Mouse (Mus musculus): ENCODE data around the gene Yae1d1. TPM values are rescaled to one million over a fixed set of nuclear protein-coding genes. Genes with fewer than 3 reads are reported as not detected.
"Not testable (repeated sequence)": the region's sequence is repeated elsewhere in the genome, so short reads cannot be mapped to it uniquely, and the experiment has no call there.

Yae1d1 gene
- 10 to 100 TPM; 24.8 to 27.5 TPM for total RNA-seq (2021)
- long read RNA-seq, experiment 1, full-length matches to known transcripts = 35 of 39 reads
- long read RNA-seq, experiment 1, partial matches to known transcripts = 2 of 39 reads
- long read RNA-seq, experiment 1, other reads (novel, unspliced or antisense) = 2 of 39 reads
- long read RNA-seq, experiment 2, full-length matches to known transcripts = 32 of 38 reads
- long read RNA-seq, experiment 2, partial matches to known transcripts = 2 of 38 reads
- long read RNA-seq, experiment 2, other reads (novel, unspliced or antisense) = 4 of 38 reads

DNA sequence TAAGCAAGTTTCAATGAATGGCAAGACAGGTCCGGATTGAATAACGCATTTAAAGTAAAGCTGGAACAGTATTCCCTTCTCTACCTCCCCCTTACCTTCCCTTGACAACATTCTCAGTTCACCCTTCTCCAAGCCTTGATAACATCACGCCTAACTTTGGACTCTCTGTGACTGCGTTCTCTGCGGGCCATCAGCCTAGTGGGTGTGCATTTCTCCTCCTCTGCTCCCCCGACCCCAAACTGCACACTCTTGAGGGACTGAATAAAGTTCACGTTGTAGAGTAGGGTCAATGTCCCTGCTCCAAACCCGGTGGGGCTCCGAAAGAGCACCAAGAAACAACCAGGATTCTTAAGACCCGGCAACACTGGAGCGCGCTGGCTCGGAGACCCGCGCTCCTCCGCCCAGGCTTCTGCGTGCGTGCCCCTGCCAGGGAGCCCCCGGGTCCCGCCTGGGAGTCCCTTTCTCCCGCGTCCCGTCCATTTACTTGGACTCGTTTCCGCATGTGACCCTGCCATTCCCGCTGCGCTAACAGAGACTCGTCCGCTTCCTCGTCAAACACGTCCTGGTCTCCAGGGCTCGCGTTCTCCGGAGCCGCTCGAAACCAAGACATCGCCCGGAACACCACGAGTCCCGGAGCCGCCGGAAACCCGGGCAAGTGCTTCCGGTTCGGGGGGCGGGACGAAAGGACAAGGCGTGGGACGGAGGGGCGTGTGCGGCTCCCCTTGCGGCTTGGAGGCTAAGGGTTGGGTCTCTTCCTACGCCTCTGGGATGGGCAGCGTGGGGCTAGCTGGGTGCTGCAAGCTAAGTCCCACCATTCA, at the start of gene Yae1d1:
Gene Yae1d1 (minus strand): TSS at position 653 of the 818 bp plus-strand sequence.
- peak; percentile 93 to 95 for DNase-seq (ENCODE audit: low spot score in 2 of 2)

- no peak for DNase-seq (ENCODE audit: low spot score in 2 of 2)
Measured at GRCm38 (mm10) chr13:18038814-18039213, 45.7 kb upstream of the Yae1d1 start.

GRCm38 (mm10) chr13:18016604-18017003, 23.5 kb upstream of the Yae1d1 start:
- no peak for DNase-seq (ENCODE audit: low spot score in 2 of 2)

DNA sequence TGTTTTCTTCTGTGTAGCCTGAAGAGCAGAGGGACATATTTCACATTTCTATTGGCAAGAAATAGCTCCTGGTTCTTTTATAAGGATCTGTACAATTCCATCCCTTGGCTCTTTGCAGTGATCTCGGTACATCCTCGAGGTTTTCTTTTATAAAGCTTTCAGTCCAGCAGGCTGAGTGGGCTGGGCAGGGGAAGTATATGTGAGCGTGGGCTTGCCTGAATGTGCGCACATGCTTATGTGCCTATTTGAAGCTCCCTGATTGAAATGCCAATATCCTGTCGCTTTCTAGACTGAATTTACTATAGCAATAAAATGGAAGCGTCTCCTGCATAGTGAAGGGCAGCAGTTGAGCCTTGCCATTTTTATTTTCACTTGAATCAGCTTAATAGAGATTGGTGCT, 20.1 kb upstream of the Yae1d1 start:
- peak in 1 of 2 experiments; percentile 13 for DNase-seq (ENCODE audit: low spot score in 2 of 2)

DNA sequence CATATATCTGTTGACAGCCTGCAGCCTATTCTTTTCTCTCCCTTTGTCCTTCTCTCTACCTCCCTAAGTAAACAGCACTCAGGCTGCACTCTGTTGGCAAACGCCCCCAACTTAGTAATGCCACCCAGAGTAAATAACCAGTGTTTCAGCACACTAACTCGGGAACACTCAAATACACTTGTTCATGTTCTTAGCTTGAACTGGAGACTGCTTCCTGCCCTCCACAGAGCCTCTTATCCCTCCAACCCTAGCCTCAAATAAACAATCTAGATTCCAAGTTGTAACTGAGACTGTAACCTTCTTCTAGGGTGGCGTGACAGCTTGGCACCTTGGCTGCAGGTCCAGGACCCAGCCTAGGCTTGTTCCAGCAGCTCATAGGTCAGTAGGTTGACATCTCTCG, 17.9 kb upstream of the Yae1d1 start:
- no peak for DNase-seq (ENCODE audit: low spot score in 2 of 2)

- no peak for DNase-seq (ENCODE audit: low spot score in 2 of 2)
Measured at GRCm38 (mm10) chr13:17993515-17993847, 332 bp upstream of the Yae1d1 start.

DNA sequence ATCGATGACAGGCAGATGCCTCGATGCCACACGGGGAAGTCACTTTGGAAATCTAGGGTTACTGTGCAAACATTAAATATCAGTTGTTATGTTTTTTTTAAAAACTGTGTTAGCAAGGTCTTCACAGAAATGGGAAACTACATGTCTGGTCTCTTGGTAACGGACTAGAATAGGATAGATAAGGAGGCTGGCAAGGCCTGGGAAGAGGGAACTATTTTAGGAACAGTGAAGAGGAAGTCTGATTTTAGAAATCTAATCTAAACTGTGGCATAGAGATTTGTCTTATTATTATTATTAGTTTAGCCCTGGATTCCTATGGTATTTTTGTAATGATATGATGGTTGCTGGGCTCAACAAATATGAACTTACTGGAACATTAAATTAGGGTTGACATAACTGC, 1.1 kb downstream of the Yae1d1 start:
- DNase-seq (ENCODE audit: low spot score in 2 of 2) = no peak

DNA sequence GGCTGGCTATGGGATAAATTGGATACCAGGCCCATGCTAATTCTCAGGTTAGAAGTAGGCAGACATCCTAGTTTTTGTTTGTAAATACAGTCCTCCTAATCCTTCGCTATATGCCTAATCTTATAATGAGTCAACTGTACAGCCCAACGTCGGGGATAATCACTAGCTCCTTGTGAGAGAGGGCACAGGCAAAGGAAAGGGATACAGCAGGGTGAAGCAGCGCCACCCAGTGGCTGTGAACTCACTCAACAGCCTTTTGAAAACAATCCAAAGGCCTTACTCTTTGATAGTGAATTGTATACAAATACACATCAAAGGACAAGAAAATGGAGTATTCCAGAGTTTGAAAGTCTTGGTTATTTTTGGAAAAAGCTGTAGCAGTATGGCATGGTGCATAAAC, 10.0 kb downstream of the Yae1d1 start:
- DNase-seq (ENCODE audit: low spot score in 2 of 2) = peak; percentile 55 to 64

DNA sequence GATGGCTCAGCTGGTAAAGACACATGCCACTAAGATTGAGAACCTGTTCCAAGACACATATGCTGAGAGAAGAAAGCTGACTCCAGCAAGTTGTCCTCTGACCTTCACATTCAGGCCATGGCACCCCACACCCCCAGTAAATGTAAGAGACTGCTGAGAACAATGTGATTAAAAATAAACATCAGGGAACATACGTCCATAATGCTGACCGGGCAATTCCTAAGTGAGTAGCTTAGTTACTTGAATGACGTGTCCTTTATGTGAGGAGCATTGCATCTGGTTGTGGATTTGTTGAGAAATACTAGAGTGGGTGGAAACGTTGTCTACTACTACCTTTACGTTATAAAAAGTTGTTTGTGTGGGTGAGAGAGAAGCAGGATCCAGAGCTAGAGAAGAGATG, 10.5 kb downstream of the Yae1d1 start:
- DNase-seq (ENCODE audit: low spot score in 2 of 2) = no peak

GRCm38 (mm10) chr13:17976854-17977739, 16.1 kb downstream of the Yae1d1 start:
- no peak for DNase-seq (ENCODE audit: low spot score in 2 of 2)

DNA sequence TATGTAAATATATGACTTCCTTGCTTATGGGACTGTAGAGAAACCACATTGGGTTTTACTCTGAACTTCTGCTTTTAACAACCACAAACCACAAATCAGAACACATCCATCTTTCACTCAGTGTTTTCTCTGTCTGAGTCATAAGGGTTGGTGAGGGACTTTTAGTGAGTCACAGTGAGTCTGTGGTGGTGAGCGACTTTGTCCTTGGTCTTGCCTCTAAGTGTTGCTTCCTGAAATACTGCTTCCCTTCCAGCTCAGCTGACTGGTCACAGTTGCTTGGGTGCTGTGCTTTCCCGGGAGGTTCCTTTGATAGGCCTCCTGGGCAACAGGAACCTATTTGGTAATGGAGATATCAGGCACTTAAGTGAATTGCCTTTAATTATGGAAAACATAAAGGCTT, 17.3 kb downstream of the Yae1d1 start:
- DNase-seq (ENCODE audit: low spot score in 2 of 2) = no peak

DNA sequence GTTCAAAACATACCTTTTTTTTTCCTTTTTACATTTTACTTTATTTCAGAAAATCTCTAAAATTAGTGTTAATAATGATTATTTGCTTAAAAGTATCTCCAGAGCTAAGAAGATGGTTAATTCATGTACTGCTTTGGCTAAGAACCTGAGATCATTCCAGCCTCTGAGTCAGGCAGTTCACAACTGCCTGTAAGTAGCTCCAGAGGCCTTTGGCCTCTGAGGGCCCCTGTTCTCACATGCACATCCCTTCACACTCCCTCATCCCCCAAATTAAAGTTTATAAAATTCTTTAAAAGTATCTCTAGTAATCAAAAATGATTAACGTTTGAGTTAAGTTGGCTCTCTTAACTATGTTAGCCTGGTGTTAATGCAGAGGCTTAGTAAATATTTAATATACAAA, 17.7 kb downstream of the Yae1d1 start:
- DNase-seq (ENCODE audit: low spot score in 2 of 2) = no peak

- no peak for DNase-seq (ENCODE audit: low spot score in 2 of 2)
Measured at GRCm38 (mm10) chr13:17974734-17975133, 18.4 kb downstream of the Yae1d1 start.

- no peak for DNase-seq (ENCODE audit: low spot score in 2 of 2)
Measured at GRCm38 (mm10) chr13:17960613-17961012, 32.5 kb downstream of the Yae1d1 start.

- DNase-seq (ENCODE audit: low spot score in 2 of 2) = no peak
Measured at GRCm38 (mm10) chr13:17954282-17954681, 38.9 kb downstream of the Yae1d1 start.

DNA sequence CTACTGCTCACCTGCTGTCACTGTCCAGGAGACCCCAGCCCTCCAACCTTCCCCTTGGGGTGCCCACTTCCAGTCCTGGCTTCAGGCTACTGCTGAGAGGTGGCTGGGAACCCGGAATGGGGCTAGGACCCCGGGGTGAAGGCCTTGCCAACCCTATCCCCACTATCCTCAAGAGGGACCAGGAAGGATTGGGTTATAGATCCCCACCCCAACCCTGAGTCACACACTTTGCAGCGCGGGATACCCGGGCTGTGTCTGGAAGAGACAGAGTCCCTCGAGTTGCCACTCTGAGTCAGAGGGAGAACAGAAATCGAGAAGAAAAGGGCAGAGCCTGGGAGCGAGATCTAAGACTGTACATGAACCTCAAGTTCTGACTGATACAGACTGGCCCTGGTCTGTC, 42.6 kb downstream of the Yae1d1 start:
- DNase-seq (ENCODE audit: low spot score in 2 of 2) = not testable (repeated sequence)

- no peak for DNase-seq (ENCODE audit: low spot score in 2 of 2)
Measured at GRCm38 (mm10) chr13:17949555-17949954, 43.6 kb downstream of the Yae1d1 start.

- peak; percentile 94 to 97 for DNase-seq (ENCODE audit: low spot score in 2 of 2)
Measured at GRCm38 (mm10) chr13:17944078-17944917, 48.9 kb downstream of the Yae1d1 start, which contains the start of gene Rala. TSS of gene Rala (minus strand) at chr13:17944239.

DNA sequence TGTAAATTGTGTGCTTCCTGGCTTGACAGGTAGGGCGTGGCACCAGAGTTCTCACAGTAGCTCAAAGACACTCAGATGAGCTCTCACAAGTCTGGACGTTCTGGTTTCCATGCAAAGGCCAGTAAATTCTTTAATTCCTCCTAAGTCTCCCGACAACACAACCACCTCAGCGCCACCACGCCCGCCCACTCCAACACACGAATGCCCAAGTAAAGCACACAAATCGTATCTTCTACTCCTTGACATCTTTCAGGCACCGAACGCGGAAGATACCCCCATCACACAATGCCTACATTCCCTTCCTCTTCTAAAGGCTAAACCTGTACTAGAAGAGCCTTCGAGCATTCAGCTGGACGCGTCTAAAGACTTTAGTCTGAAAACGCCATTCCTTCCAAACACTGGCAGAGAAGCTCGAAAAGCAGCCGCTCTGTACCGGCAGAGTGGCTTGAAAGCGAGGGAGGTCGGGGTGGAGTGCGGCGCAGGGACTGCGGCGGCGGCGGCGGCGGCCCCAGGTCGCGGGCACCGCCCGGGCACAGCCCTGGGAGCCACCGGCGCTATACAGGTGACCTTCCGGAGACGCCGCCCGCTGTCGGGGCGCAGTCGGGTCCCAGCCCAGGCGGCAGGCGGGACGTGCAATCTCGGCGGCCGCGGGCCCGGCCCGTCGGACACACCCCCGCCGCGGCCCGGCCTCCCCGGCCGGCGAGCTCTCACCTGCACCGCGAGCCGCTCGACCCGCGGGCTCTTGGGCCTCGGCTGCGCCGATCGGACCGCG, 49.7 kb downstream of the Yae1d1 start:
- DNase-seq (ENCODE audit: low spot score in 2 of 2) = peak; percentile 12 to 46

- DNase-seq (ENCODE audit: low spot score in 2 of 2) = no peak
Measured at GRCm38 (mm10) chr13:17942338-17942737, 50.8 kb downstream of the Yae1d1 start.
